ENCODE assay signal across 24 mouse cellular contexts in the genomic region with DNA sequence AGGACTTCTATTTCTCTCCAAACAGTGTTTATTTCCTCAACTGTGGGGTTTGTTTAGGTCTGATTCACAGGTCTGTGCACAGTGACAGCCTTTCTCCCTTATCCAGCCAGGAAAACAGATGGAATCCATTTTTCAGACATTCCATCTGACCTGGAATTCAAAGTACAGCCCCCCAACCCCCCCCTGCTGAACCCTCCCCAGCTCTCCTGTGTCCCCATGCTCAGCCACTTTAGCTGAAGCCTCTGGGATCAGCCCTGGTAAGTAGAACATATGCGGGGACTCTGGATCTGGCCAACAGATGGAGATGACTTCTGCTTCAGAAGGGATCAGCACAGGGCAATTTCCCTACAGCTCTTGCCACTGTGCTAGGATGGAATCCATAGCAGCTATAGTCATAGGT.
DNase-seq lines count a peak whose midpoint lies in the region; ATAC-seq lines count a peak whose summit lies in the region.
"Had no signal": no experiment of that assay in that cellular context is flagged by ENCODE, and none has a peak within 500 bp of the region (broad histone marks: within the 10 kb centered on the region; RNA-seq: fewer than 3 reads in every experiment).

No protein-coding gene starts in this region.

- H3K27me3 ChIP-seq in limb, embryonic 11.5 days (ENCODE audit: control insufficient read depth, insufficient read depth, low read length) = no peaks in the 10 kb centered on the region
- H3K27me3 ChIP-seq in limb, embryonic 10.5 days (ENCODE audit: low read depth, poor library complexity, severe bottlenecking) = no peaks in the 10 kb centered on the region
- H3K27me3 ChIP-seq: heart, embryonic 12.5 days; liver, embryonic 12.5 days; megakaryocyte, embryonic 14.5 days; neural tube, embryonic 13.5 days had no signal

- no peak overlapping the region for H3K4me3 ChIP-seq in limb, embryonic 11.5 days (ENCODE audit: low read depth, low read length)
- no peak overlapping the region for H3K4me3 ChIP-seq in limb, embryonic 10.5 days
- H3K4me3 ChIP-seq: heart, adult 2 months; heart, embryonic 12.5 days; left cerebral cortex, adult 2 months; liver, embryonic 12.5 days; megakaryocyte, embryonic 14.5 days; myocyte; neural tube, embryonic 13.5 days had no signal

- no peaks in the 10 kb centered on the region for H3K36me3 ChIP-seq in limb, embryonic 11.5 days (ENCODE audit: control insufficient read depth, insufficient read depth, low read length)
- H3K36me3 ChIP-seq in limb, embryonic 10.5 days = no peaks in the 10 kb centered on the region
- H3K36me3 ChIP-seq: heart, embryonic 12.5 days; liver, embryonic 12.5 days; neural tube, embryonic 13.5 days had no signal

- no peak overlapping the region for H3K9ac ChIP-seq in limb, embryonic 11.5 days (ENCODE audit: low read length)
- H3K9ac ChIP-seq: heart, embryonic 12.5 days; liver, embryonic 12.5 days; liver, postnatal 0 days; neural tube, embryonic 13.5 days had no signal

- WGBS in limb, embryonic 11.5 days = 50% methylated on average over 1 of the region's 1 CpGs
- 83% methylated on average over 1 of the region's 1 CpGs for WGBS in limb, embryonic 10.5 days

- H3K4me1 ChIP-seq in limb, embryonic 11.5 days (ENCODE audit: control insufficient read depth, insufficient read depth, low read length) = 0 out of 2 replicates have a peak, but pooled peaks cover 3% of the 10 kb centered on the region
- H3K4me1 ChIP-seq in limb, embryonic 10.5 days = peaks cover 6% of the 10 kb centered on the region
- H3K4me1 ChIP-seq: heart, embryonic 12.5 days; liver, embryonic 12.5 days; megakaryocyte, embryonic 14.5 days; neural tube, embryonic 13.5 days had no signal

- H3K27ac ChIP-seq in limb, embryonic 11.5 days (replicated peaks; ENCODE audit: low read depth, low read length) = 0 out of 2 replicates have a peak overlapping the region, but pooled peaks have one; percentile 6
- no peak overlapping the region for H3K27ac ChIP-seq in limb, embryonic 10.5 days
- H3K27ac ChIP-seq: heart, adult 2 months; hindbrain, postnatal 0 days; left cerebral cortex, adult 2 months; liver, embryonic 12.5 days; neural tube, embryonic 13.5 days had no signal

- no peak for ATAC-seq in limb, embryonic 11.5 days (ENCODE audit: insufficient number of reproducible peaks, low FRiP score, low TSS enrichment, low read depth)
- ATAC-seq: forebrain, embryonic 16.5 days; hindbrain, postnatal 0 days; intestine, embryonic 16.5 days; liver, embryonic 12.5 days; liver, postnatal 0 days had no signal

- H3K4me2 ChIP-seq in limb, embryonic 11.5 days (ENCODE audit: low read depth, severe bottlenecking) = no peak overlapping the region
- H3K4me2 ChIP-seq: heart, embryonic 12.5 days; liver, embryonic 12.5 days; neural tube, embryonic 13.5 days had no signal

- no peaks in the 10 kb centered on the region for H3K9me3 ChIP-seq in limb, embryonic 11.5 days (ENCODE audit: control insufficient read depth, low read length)
- H3K9me3 ChIP-seq in limb, embryonic 10.5 days (replicated peaks) = no peaks in the 10 kb centered on the region
- H3K9me3 ChIP-seq: heart, embryonic 12.5 days; liver, embryonic 12.5 days; megakaryocyte, embryonic 14.5 days; neural tube, embryonic 13.5 days had no signal

- DNase-seq in limb, embryonic 11.5 days (ENCODE audit: low spot score) = peak; percentile 35
- no peak for DNase-seq in limb, embryonic 10.5 days (ENCODE audit: low spot score)
- peak; percentile 54 for DNase-seq in embryo, embryonic 10.5 days (ENCODE audit: low spot score)
- peak; percentile 14 for DNase-seq in embryo, embryonic 9.5 days (ENCODE audit: extremely low spot score)
- DNase-seq in mesoderm, embryonic 11.5 days (ENCODE audit: low read depth, low spot score) = peak; percentile 54
- no peak for DNase-seq in thymus, postnatal 36 days
- DNase-seq: adrenal gland, postnatal 36 days; B cell, adult 2 months; cerebellum, adult 18-20 months; heart, adult 2 months; heart, postnatal 4 days; kidney, adult 9 months; kidney, postnatal 10 days; liver, postnatal 0 days; lung, postnatal 4 days had no signal

Comparison
In these comparisons a context has a peak if more than half of its experiments do, and no peak if none do; other contexts are left out.
1. DNase-seq: peak in limb, embryonic 11.5 days (single experiment), embryo, embryonic 10.5 days (single experiment), embryo, embryonic 9.5 days (single experiment) and mesoderm, embryonic 11.5 days (single experiment); none in limb, embryonic 10.5 days (single experiment) and thymus, postnatal 36 days (0 of 2).